Mouse (Mus musculus) thymus, adult 2 months (tissue): ENCODE measurements at regions not wholly inside any gene's neighbourhood (a gene's known extent, or its start where the extent isn't known, plus 50 kb on each side); places are given as distances from the start of the nearest gene placed in this dataset.

ENCODE experiments used
- CTCF ChIP-seq: fragments of 200-500 bp; IDR thresholded peaks from 2 replicates; pipeline ENCODE4 v1.5.1; 2012; ENCODE audit warnings: mild to moderate bottlenecking, control low read depth, low read length, moderate library complexity, borderline replicate concordance; ENCODE audit not compliant: control insufficient read depth, poor library complexity, insufficient read depth; ENCODE audit errors: extremely low read depth
- POLR2A ChIP-seq: fragments of 200-500 bp; IDR thresholded peaks from 2 replicates; pipeline ENCODE4 v1.6.1; 2012; ENCODE audit warnings: mild to moderate bottlenecking, low read length, control low read depth, moderate library complexity; ENCODE audit not compliant: control insufficient read depth, poor library complexity, insufficient read depth; ENCODE audit errors: extremely low read depth

DNA sequence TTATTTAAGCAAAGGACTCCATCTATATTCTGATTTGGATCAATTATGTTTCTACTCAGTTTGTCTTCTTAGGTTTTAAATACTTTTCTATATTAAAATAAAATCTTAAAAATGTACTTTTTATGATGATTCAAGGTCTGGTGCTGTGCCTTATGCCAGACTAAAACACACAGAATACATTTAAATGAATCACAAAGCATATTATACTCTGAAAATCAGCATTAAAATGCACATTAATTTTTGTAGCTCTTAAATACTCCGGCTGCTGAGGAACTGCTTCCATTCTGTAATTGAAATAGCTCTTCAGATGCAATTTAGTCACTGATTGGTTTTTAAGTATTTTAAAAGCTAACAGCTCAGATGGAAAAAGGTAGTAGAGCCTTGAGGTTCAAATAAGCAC is 387.6 kb downstream of the Sfmbt2 start:
- TF ChIP-seq CTCF (no peak), POLR2A (no peak)
